Mouse (Mus musculus) hindbrain, postnatal 0 days (tissue): ENCODE measurements at regions not wholly inside any gene's neighbourhood (a gene's known extent, or its start where the extent isn't known, plus 50 kb on each side); places are given as distances from the start of the nearest gene placed in this dataset.

Experiments used
- ATAC-seq: fragments of 200-750 bp; cut with Nextera tagmentation; 2 replicates; pipeline ENCODE4 v1.8.0; 2017; ENCODE audit warnings: mild to moderate bottlenecking, moderate TSS enrichment, moderate library complexity
- DNase-seq: peaks from one replicate; pipeline ENCODE4 v3.0.0-alpha.2; 2015; ENCODE audit warnings: low spot score
- H3K27ac ChIP-seq: fragments of 300-500 bp; sonication (generic); 2 replicates; pipeline ENCODE4 v1.5.1; 2014; ENCODE audit warnings: mild to moderate bottlenecking
- H3K27me3 ChIP-seq: fragments of 300-500 bp; sonication (generic); 2 replicates; pipeline ENCODE4 v1.6.1; 2014; ENCODE audit warnings: low read length, mixed read lengths; ENCODE audit not compliant: insufficient read depth
- H3K36me3 ChIP-seq: fragments of 300-500 bp; sonication (generic); 2 replicates; pipeline ENCODE4 v1.6.1; 2014; ENCODE audit warnings: low read length, mixed read lengths; ENCODE audit not compliant: insufficient read depth
- H3K4me1 ChIP-seq: fragments of 300-500 bp; sonication (generic); 2 replicates; pipeline ENCODE4 v1.6.1; 2014; ENCODE audit warnings: antibody characterized with exemption, low read length, mixed read lengths; ENCODE audit not compliant: insufficient read depth
- H3K4me2 ChIP-seq: fragments of 300-500 bp; sonication (generic); 2 replicates; pipeline ENCODE4 v1.6.1; 2014; ENCODE audit warnings: low read depth, mild to moderate bottlenecking, low read length, moderate library complexity, mixed read lengths
- H3K4me3 ChIP-seq: fragments of 300-500 bp; sonication (generic); 2 replicates; pipeline ENCODE4 v1.5.1; 2014; ENCODE audit warnings: low read length
- H3K9ac ChIP-seq: fragments of 300-500 bp; sonication (generic); replicated peaks from 2 replicates; pipeline ENCODE4 v1.6.1; 2014; ENCODE audit warnings: mild to moderate bottlenecking, low read length, moderate library complexity, mixed read lengths
- H3K9me3 ChIP-seq: fragments of 300-500 bp; sonication (generic); 2 replicates; pipeline ENCODE4 v1.6.1; 2016; ENCODE audit warnings: low read length, mixed read lengths
- CTCF ChIP-seq: IDR thresholded peaks from 2 replicates; pipeline ENCODE4 v1.5.1; 2016; ENCODE audit warnings: antibody characterized with exemption, control low read depth, low read depth
- WGBS: fragments of 180-500 bp; shearing (Covaris S2); extraction: QIAGEN DNeasy Blood & Tissue Kit; methylation state at CpG from one replicate; pipeline ENCODE4 v1.1.7; 2014; 5-methylcytosine and 5-hydroxymethylcytosine counted together

DNA sequence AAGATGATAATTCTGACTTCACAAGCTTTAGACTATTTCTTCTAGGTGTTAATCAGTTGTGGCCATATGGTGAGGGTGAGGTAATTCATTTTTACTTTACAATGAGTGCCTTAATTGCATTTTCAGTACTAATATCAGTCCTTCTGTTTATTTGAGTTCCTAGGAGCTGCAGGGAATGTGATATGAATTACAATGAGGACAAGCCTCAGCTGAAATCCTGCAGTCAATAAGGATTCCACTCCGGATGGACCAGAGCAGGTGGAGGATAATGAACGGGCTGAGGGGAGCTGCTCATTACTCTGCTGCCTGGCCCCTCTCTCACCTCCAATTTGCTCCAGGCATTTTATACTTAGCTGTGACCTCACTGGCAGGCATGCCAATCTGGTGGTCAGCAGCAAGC is 85.7 kb upstream of the Cul1 start:
- Histone ChIP-seq H3K9ac (no peak overlapping the region), H3K4me1 (no peaks in the 10 kb centered on the region), H3K4me2 (no peak overlapping the region), H3K27ac (0 out of 2 replicates have a peak overlapping the region, but pooled peaks have one; percentile 8), H3K36me3 (no peaks in the 10 kb centered on the region), H3K27me3 (no peaks in the 10 kb centered on the region), H3K9me3 (no peaks in the 10 kb centered on the region), H3K4me3 (no peak overlapping the region)
- peak; percentile 15 for DNase-seq
- peak; percentile 38; the same call in 1 of the 2 replicates for ATAC-seq
- 15% methylated on average over 2 of the region's 2 CpGs for WGBS
- TF ChIP-seq CTCF = no peak

- no peak overlapping the region for H3K27ac ChIP-seq
- no peak for ATAC-seq
- H3K4me1 ChIP-seq = no peaks in the 10 kb centered on the region
- H3K27me3 ChIP-seq = no peaks in the 10 kb centered on the region
- no peaks in the 10 kb centered on the region for H3K9me3 ChIP-seq
- no peak for TF ChIP-seq CTCF
- no peaks in the 10 kb centered on the region for H3K36me3 ChIP-seq
- WGBS = 83% methylated on average over 4 of the region's 4 CpGs
- H3K4me2 ChIP-seq = no peak overlapping the region
- DNase-seq = no peak
- H3K9ac ChIP-seq = no peak overlapping the region
- no peak overlapping the region for H3K4me3 ChIP-seq
These were observed 77.5 kb upstream of the Cul1 start for GRCm38 (mm10) chr6:47375705-47376104.

GRCm38 (mm10) chr6:47381451-47381850 is 71.7 kb upstream of the Cul1 start:
- DNase-seq = no peak
- no peak overlapping the region for H3K9ac ChIP-seq
- H3K4me2 ChIP-seq = no peak overlapping the region
- no peaks in the 10 kb centered on the region for H3K9me3 ChIP-seq
- TF ChIP-seq CTCF = no peak
- no peak overlapping the region for H3K4me3 ChIP-seq
- ATAC-seq = no peak
- no peaks in the 10 kb centered on the region for H3K4me1 ChIP-seq
- 80% methylated on average over 2 of the region's 2 CpGs for WGBS
- H3K27ac ChIP-seq = no peak overlapping the region
- no peaks in the 10 kb centered on the region for H3K36me3 ChIP-seq
- H3K27me3 ChIP-seq = no peaks in the 10 kb centered on the region

DNA sequence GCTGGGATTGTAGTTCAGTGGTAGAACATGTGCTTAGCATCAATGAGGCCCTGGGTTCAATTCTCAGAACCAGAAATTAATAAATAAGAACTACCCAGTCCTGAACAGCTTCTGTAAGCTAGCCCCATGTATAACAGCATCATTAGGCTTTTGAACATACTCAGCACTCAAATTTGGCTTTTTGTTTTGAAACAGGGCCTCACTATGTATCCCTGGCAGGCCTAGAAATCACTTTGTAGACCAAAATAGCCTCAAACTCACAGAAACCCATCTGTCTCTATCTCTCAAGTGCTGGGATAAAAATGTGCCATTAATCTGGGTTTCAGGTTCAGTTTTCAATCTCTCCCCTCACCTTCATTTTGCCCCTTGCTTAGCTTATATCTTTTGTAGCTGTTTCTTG is 66.6 kb upstream of the Cul1 start:
- H3K9ac ChIP-seq = no peak overlapping the region
- H3K9me3 ChIP-seq = no peaks in the 10 kb centered on the region
- no peak for DNase-seq
- ATAC-seq = no peak
- H3K4me1 ChIP-seq = no peaks in the 10 kb centered on the region
- no peak overlapping the region for H3K4me3 ChIP-seq
- no peak overlapping the region for H3K27ac ChIP-seq
- H3K4me2 ChIP-seq = no peak overlapping the region
- no peak for TF ChIP-seq CTCF
- H3K27me3 ChIP-seq = no peaks in the 10 kb centered on the region
- H3K36me3 ChIP-seq = no peaks in the 10 kb centered on the region

DNA sequence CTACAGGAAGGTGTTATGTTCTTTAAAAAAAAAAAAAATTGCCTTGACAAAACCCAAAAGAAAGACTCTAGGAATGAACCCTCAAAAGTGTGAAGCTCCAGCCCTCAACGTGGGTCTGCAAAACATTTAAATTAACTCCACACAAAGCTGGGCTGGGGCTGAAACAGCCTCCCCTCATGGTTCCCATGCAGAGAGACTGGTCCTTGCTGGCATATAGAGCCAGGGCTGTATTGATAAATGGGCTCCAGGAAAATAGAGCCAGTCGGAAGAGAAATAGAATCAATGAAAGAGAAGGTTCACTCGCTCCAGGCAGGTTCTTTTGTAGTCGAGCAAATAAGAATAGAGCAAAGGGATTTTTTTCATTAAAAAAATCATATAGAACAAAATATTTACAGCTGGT is 63.3 kb upstream of the Cul1 start:
- no peaks in the 10 kb centered on the region for H3K9me3 ChIP-seq
- DNase-seq = no peak
- no peak for TF ChIP-seq CTCF
- no peaks in the 10 kb centered on the region for H3K36me3 ChIP-seq
- no peak overlapping the region for H3K9ac ChIP-seq
- no peak overlapping the region for H3K4me2 ChIP-seq
- 36% methylated on average over 4 of the region's 4 CpGs for WGBS
- no peak overlapping the region for H3K27ac ChIP-seq
- no peaks in the 10 kb centered on the region for H3K4me1 ChIP-seq
- H3K27me3 ChIP-seq = no peaks in the 10 kb centered on the region
- no peak for ATAC-seq
- no peak overlapping the region for H3K4me3 ChIP-seq

DNA sequence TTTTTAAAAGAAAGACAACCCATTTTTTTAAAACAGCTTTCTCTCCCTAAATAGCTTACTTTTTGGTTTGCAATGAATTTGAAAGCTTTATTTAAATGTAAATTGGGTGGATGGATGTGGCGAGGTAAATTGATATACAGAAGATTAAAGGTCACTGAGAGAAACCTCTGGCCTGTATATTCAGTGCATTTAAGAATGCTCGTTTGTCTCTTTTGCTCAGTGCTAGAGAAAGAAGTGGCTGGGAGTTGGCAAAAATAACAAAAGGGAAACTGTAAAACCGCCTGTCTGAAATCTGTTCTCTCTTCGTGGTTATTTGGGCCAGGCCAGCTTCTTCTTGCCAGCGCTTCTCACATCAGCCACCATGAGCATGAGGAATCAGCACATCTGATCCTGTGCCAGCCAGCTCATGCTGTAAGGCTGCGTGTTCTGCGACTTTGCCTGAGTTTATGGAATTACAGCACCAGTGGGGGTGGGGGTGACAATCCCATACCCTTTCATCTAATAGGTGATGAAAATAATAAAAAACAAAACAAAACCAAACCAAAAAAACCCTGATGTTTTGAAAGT is 62.7 kb upstream of the Cul1 start:
- no peak for TF ChIP-seq CTCF
- H3K36me3 ChIP-seq = no peaks in the 10 kb centered on the region
- H3K4me1 ChIP-seq = no peaks in the 10 kb centered on the region
- ATAC-seq (peak; percentile 63), DNase-seq (peak; percentile 77)
- 21% methylated on average over 7 of the region's 7 CpGs for WGBS
- no peaks in the 10 kb centered on the region for H3K27me3 ChIP-seq
- H3K4me2 ChIP-seq = no peak overlapping the region
- H3K9ac ChIP-seq = no peak overlapping the region
- H3K9me3 ChIP-seq = no peaks in the 10 kb centered on the region
- H3K27ac ChIP-seq = no peak overlapping the region
- H3K4me3 ChIP-seq = no peak overlapping the region

DNA sequence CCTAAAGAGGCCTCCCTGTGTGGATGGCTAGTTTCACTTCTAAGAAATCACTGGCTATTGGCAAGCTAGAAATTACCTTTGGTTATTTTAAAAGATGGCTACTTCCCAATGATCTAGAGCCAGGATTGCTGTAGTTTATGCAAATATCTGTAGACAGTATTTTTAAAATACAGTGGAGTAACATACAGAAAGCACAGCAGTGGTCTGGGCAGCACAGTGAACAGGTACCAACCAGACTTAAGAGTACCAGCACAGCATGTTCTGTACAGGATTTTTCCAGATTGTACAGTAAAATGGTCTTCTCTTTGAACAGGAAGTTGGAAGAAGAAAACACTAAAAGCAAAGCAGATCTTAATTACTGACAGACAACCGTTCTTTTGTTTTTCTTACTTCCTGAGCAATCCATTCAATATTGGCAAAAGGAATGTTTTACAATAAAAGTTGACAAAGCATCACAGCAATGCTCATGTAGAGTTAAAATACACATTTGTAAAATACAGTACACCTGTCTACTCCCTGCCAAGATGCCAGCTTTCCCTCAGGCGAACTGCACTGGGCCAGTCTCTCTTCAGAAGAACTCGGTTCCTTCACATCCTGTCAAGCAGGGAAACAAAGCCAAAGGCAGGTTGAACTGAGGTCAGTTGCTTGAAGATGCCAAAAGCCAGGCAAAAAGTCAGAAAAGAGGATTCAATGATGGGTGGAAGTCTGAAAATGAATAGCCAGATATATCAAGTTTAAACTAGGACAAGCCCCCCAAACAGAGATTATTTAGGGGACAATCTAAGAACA is 62.0 kb upstream of the Cul1 start:
- TF ChIP-seq CTCF = no peak
- H3K9ac ChIP-seq = no peak overlapping the region
- 58% methylated on average over 3 of the region's 3 CpGs for WGBS
- no peaks in the 10 kb centered on the region for H3K9me3 ChIP-seq
- no peak for ATAC-seq
- H3K4me2 ChIP-seq = no peak overlapping the region
- no peaks in the 10 kb centered on the region for H3K27me3 ChIP-seq
- no peak overlapping the region for H3K4me3 ChIP-seq
- H3K4me1 ChIP-seq = no peaks in the 10 kb centered on the region
- no peaks in the 10 kb centered on the region for H3K36me3 ChIP-seq
- no peak overlapping the region for H3K27ac ChIP-seq
- DNase-seq = no peak
